9 mouse cellular contexts compared by ENCODE assay signal in genomic region chr7:45869107-45869670, GRCm38 (mm10). TPM values are rescaled to one million over a fixed set of nuclear protein-coding genes. Genes with fewer than 3 reads are reported as not detected.
DNase-seq lines count a peak whose midpoint lies in the region; ATAC-seq and TF ChIP-seq lines count a peak whose summit lies in the region.
"Had no signal": no experiment of that assay in that cellular context is flagged by ENCODE, and none has a peak within 500 bp of the region (broad histone marks: within the 10 kb centered on the region; RNA-seq: fewer than 3 reads in every experiment).

No protein-coding gene starts in this region.

- DNase-seq in kidney, postnatal 0 days (ENCODE audit: low spot score), result no peak
- no peak for DNase-seq in kidney, adult 18-20 months
- no peak for DNase-seq in forebrain, embryonic 11.5 days (ENCODE audit: low spot score)
- DNase-seq in spleen, postnatal 14 days (ENCODE audit: low spot score in 2 of 2), result no peak
- DNase-seq in right cerebral cortex, adult 2 months (ENCODE audit: low spot score in 2 of 2), result no peak
- DNase-seq: embryo, embryonic 11 days; thymus, adult 2 months had no signal

- 18% methylated on average over 8 of the region's 8 CpGs for WGBS in kidney, postnatal 0 days
- WGBS in forebrain, embryonic 11.5 days, result 19% methylated on average over 8 of the region's 8 CpGs
- 8% methylated on average over 8 of the region's 8 CpGs for WGBS in hindbrain, embryonic 16.5 days
- WGBS in neural tube, embryonic 13.5 days, result 17% methylated on average over 8 of the region's 8 CpGs

- H3K9me3 ChIP-seq in kidney, postnatal 0 days (replicated peaks; ENCODE audit: low read length), result no peaks in the 10 kb centered on the region
- no peaks in the 10 kb centered on the region for H3K9me3 ChIP-seq in forebrain, embryonic 11.5 days (ENCODE audit: control insufficient read depth, low read length)
- no peaks in the 10 kb centered on the region for H3K9me3 ChIP-seq in hindbrain, embryonic 16.5 days (ENCODE audit: control insufficient read depth, low read length)
- H3K9me3 ChIP-seq in neural tube, embryonic 13.5 days, result no peaks in the 10 kb centered on the region

- no peak overlapping the region for H3K27ac ChIP-seq in kidney, postnatal 0 days
- H3K27ac ChIP-seq in forebrain, embryonic 11.5 days (ENCODE audit: low read depth, low read length), result no peak overlapping the region
- H3K27ac ChIP-seq in hindbrain, embryonic 16.5 days (ENCODE audit: low read depth, low read length), result peak overlapping the region; percentile 60; the same call in 1 of the 2 replicates
- H3K27ac ChIP-seq in neural tube, embryonic 13.5 days (replicated peaks), result peak overlapping the region; percentile 49; the same call in 1 of the 2 replicates

- H3K27me3 ChIP-seq in kidney, postnatal 0 days (ENCODE audit: insufficient read depth, low read length), result peaks cover 16% of the 10 kb centered on the region
- H3K27me3 ChIP-seq in forebrain, embryonic 11.5 days (ENCODE audit: control insufficient read depth, insufficient read depth, low read length), result peaks cover 48% of the 10 kb centered on the region
- no peaks in the 10 kb centered on the region for H3K27me3 ChIP-seq in hindbrain, embryonic 16.5 days (replicated peaks; ENCODE audit: control insufficient read depth, insufficient read depth, low read length)
- peaks cover 43% of the 10 kb centered on the region for H3K27me3 ChIP-seq in neural tube, embryonic 13.5 days

- TF ChIP-seq CTCF in kidney, postnatal 0 days (IDR thresholded peaks at IDR 0.05; ENCODE audit: low read depth), result no peak

- H3K36me3 ChIP-seq in kidney, postnatal 0 days (ENCODE audit: insufficient read depth, low read length), result no peaks in the 10 kb centered on the region
- H3K36me3 ChIP-seq in forebrain, embryonic 11.5 days (ENCODE audit: control insufficient read depth, insufficient read depth, low read length), result no peaks in the 10 kb centered on the region
- H3K36me3 ChIP-seq in hindbrain, embryonic 16.5 days (ENCODE audit: control insufficient read depth, insufficient read depth, low read length), result no peaks in the 10 kb centered on the region
- peaks cover 2% of the 10 kb centered on the region; the same call in 1 of the 2 replicates for H3K36me3 ChIP-seq in neural tube, embryonic 13.5 days

- H3K4me2 ChIP-seq in kidney, postnatal 0 days (ENCODE audit: low read length), result peak overlapping the region; percentile 52
- H3K4me2 ChIP-seq in forebrain, embryonic 11.5 days (ENCODE audit: low read depth, low read length, severe bottlenecking), result no peak overlapping the region
- H3K4me2 ChIP-seq in hindbrain, embryonic 16.5 days (ENCODE audit: low read length), result peak overlapping the region; percentile 79
- peak overlapping the region; percentile 64 for H3K4me2 ChIP-seq in neural tube, embryonic 13.5 days

- peak overlapping the region; percentile 37; the same call in 1 of the 2 replicates for H3K9ac ChIP-seq in kidney, postnatal 0 days (ENCODE audit: low read depth, low read length)
- H3K9ac ChIP-seq in forebrain, embryonic 11.5 days (ENCODE audit: low read length), result peak overlapping the region; percentile 10; the same call in 1 of the 2 replicates
- H3K9ac ChIP-seq in hindbrain, embryonic 16.5 days (ENCODE audit: low read depth, low read length), result peak overlapping the region; percentile 84
- H3K9ac ChIP-seq in neural tube, embryonic 13.5 days, result peak overlapping the region; percentile 87

- ATAC-seq in kidney, postnatal 0 days (replicated peaks; ENCODE audit: low FRiP score, low read depth), result no peak
- no peak for ATAC-seq in forebrain, embryonic 11.5 days (replicated peaks; ENCODE audit: low FRiP score)
- no peak for ATAC-seq in hindbrain, embryonic 16.5 days
- ATAC-seq in neural tube, embryonic 13.5 days (ENCODE audit: low read depth), result no peak

- peaks cover 22% of the 10 kb centered on the region; the same call in 1 of the 2 replicates for H3K4me1 ChIP-seq in kidney, postnatal 0 days (replicated peaks; ENCODE audit: insufficient read depth, low read length)
- H3K4me1 ChIP-seq in forebrain, embryonic 11.5 days (replicated peaks; ENCODE audit: control insufficient read depth, insufficient read depth, low read length), result peaks cover 23% of the 10 kb centered on the region
- H3K4me1 ChIP-seq in hindbrain, embryonic 16.5 days (ENCODE audit: control insufficient read depth, insufficient read depth, low read depth, low read length), result peaks cover 46% of the 10 kb centered on the region
- H3K4me1 ChIP-seq in neural tube, embryonic 13.5 days (replicated peaks), result peaks cover 65% of the 10 kb centered on the region

- no peak overlapping the region for H3K4me3 ChIP-seq in kidney, postnatal 0 days (replicated peaks; ENCODE audit: low read depth, low read length)
- no peak overlapping the region for H3K4me3 ChIP-seq in forebrain, embryonic 11.5 days (ENCODE audit: low read depth, low read length)
- H3K4me3 ChIP-seq in hindbrain, embryonic 16.5 days (ENCODE audit: low read length), result peak overlapping the region; percentile 72
- peak overlapping the region; percentile 44 for H3K4me3 ChIP-seq in neural tube, embryonic 13.5 days

RNA-seq across cellular contexts. Expression of gene Kdelr1, which starts 3.4 kb away (rescaled TPM):
- polyA plus RNA-seq in kidney, postnatal 0 days (2015; fragmentation: Nextera tagmentation; extraction: Ambion mirVana), result 81.3 and 84.5 TPM in 2 replicates
- 68.3 and 69.4 TPM in 2 replicates for polyA plus RNA-seq in forebrain, embryonic 11.5 days (2014; fragmentation: Nextera tagmentation; extraction: Ambion mirVana)
- 54.5 and 55.7 TPM in 2 replicates for polyA plus RNA-seq in hindbrain, embryonic 16.5 days (2015; fragmentation: Nextera tagmentation; extraction: Ambion mirVana)
- polyA plus RNA-seq in neural tube, embryonic 13.5 days (2015; fragmentation: Nextera tagmentation; extraction: Ambion mirVana), result 41.9 and 44.6 TPM in 2 replicates

RNA-seq across cellular contexts. Expression of gene Grin2d, which starts 9.0 kb away (rescaled TPM):
- 0.29 and 0.32 TPM in 2 replicates for polyA plus RNA-seq in kidney, postnatal 0 days (2015; fragmentation: Nextera tagmentation; extraction: Ambion mirVana)
- 0.16 and 0.31 TPM in 2 replicates for polyA plus RNA-seq in forebrain, embryonic 11.5 days (2014; fragmentation: Nextera tagmentation; extraction: Ambion mirVana)
- 3.3 and 3.4 TPM in 2 replicates for polyA plus RNA-seq in hindbrain, embryonic 16.5 days (2015; fragmentation: Nextera tagmentation; extraction: Ambion mirVana)
- polyA plus RNA-seq in neural tube, embryonic 13.5 days (2015; fragmentation: Nextera tagmentation; extraction: Ambion mirVana), result 1.6 and 2.1 TPM in 2 replicates

RNA-seq across cellular contexts. Expression of gene Syngr4, which starts 27.3 kb away (rescaled TPM):
- 0.96 and 1.6 TPM in 2 replicates for polyA plus RNA-seq in kidney, postnatal 0 days (2015; fragmentation: Nextera tagmentation; extraction: Ambion mirVana)
- 1.1 and 2.1 TPM in 2 replicates for polyA plus RNA-seq in forebrain, embryonic 11.5 days (2014; fragmentation: Nextera tagmentation; extraction: Ambion mirVana)
- 0.22 TPM in 1 of 2 replicates, not detected in the other for polyA plus RNA-seq in hindbrain, embryonic 16.5 days (2015; fragmentation: Nextera tagmentation; extraction: Ambion mirVana)
- polyA plus RNA-seq in neural tube, embryonic 13.5 days (2015; fragmentation: Nextera tagmentation; extraction: Ambion mirVana), result not detected in 2 replicates

RNA-seq across cellular contexts. Expression of gene Tmem143, which starts 27.6 kb away (rescaled TPM):
- polyA plus RNA-seq in kidney, postnatal 0 days (2015; fragmentation: Nextera tagmentation; extraction: Ambion mirVana), result 6.2 and 6.7 TPM in 2 replicates
- polyA plus RNA-seq in forebrain, embryonic 11.5 days (2014; fragmentation: Nextera tagmentation; extraction: Ambion mirVana), result 2.6 and 3.2 TPM in 2 replicates
- polyA plus RNA-seq in hindbrain, embryonic 16.5 days (2015; fragmentation: Nextera tagmentation; extraction: Ambion mirVana), result 6.5 and 8.2 TPM in 2 replicates
- 4.7 and 5.1 TPM in 2 replicates for polyA plus RNA-seq in neural tube, embryonic 13.5 days (2015; fragmentation: Nextera tagmentation; extraction: Ambion mirVana)

RNA-seq across cellular contexts. Expression of gene Grwd1, which starts 38.4 kb away (rescaled TPM):
- 50.6 and 53.5 TPM in 2 replicates for polyA plus RNA-seq in kidney, postnatal 0 days (2015; fragmentation: Nextera tagmentation; extraction: Ambion mirVana)
- polyA plus RNA-seq in forebrain, embryonic 11.5 days (2014; fragmentation: Nextera tagmentation; extraction: Ambion mirVana), result 84.8 and 88.2 TPM in 2 replicates
- 44.0 and 46.7 TPM in 2 replicates for polyA plus RNA-seq in hindbrain, embryonic 16.5 days (2015; fragmentation: Nextera tagmentation; extraction: Ambion mirVana)
- 34.6 and 37.2 TPM in 2 replicates for polyA plus RNA-seq in neural tube, embryonic 13.5 days (2015; fragmentation: Nextera tagmentation; extraction: Ambion mirVana)

Comparison
In these comparisons a context has a peak if more than half of its experiments do, and no peak if none do; other contexts are left out.
1. H3K27ac ChIP-seq: peak in hindbrain, embryonic 16.5 days (single experiment) and neural tube, embryonic 13.5 days (single experiment); none in kidney, postnatal 0 days (single experiment) and forebrain, embryonic 11.5 days (single experiment).
2. H3K4me3 ChIP-seq: peak in hindbrain, embryonic 16.5 days (single experiment) and neural tube, embryonic 13.5 days (single experiment); none in kidney, postnatal 0 days (single experiment) and forebrain, embryonic 11.5 days (single experiment).
3. H3K9ac ChIP-seq: peak in every context shown above with its lines; median percentile 87 in neural tube, embryonic 13.5 days; 84 in hindbrain, embryonic 16.5 days; 37 in kidney, postnatal 0 days; 10 in forebrain, embryonic 11.5 days.